Comparison of ENCODE assay signal across 1 mouse cellular context in the genomic region with DNA sequence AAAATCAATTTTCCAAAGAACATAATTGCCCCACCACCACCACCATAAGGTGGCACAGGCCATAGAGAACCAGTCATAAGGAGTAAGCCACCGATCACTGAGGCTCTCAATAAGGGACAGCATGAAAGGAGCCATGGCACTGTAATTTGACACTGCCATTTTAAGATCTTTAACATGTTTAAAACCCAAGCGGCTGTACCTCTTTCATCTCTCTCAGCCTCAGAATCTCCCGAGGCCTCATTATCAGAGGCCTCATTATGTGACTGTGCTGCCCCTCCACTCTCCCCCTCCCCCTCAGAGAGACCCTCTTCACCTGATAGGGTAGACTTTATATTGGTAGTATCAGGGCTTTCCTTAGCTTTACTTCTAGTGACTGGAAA.
TF ChIP-seq lines count a peak whose summit lies in the region.

No protein-coding gene starts in this region.

TF ChIP-seq in CH12.LX, 34 proteins besides CTCF, POLR2A, EP300 and RAD21:
- TF ChIP-seq BHLHE40 (IDR thresholded peaks at IDR 0.05; ENCODE audit: low read depth, low read length) (no peak), MYC (IDR thresholded peaks at IDR 0.05; ENCODE audit: low read depth, low read length) (no peak), MAFK (IDR thresholded peaks at IDR 0.05; ENCODE audit: insufficient replicate concordance, low read length) (no peak), PAX5 (IDR thresholded peaks at IDR 0.05; ENCODE audit: low read length) (no peak), TCF12 (IDR thresholded peaks at IDR 0.05; ENCODE audit: low read depth, low read length) (no peak), JUN (IDR thresholded peaks at IDR 0.05; ENCODE audit: insufficient read depth, low read depth, low read length) (no peak), CHD2 (IDR thresholded peaks at IDR 0.05; ENCODE audit: low read length) (no peak), ZMIZ1 (IDR thresholded peaks at IDR 0.05; ENCODE audit: low read depth, low read length) (no peak), NELFE (IDR thresholded peaks at IDR 0.05; ENCODE audit: low read depth, low read length) (no peak), IRF4 (IDR thresholded peaks at IDR 0.05; ENCODE audit: low read depth, low read length) (no peak), NRF1 (IDR thresholded peaks at IDR 0.05; ENCODE audit: low read depth, low read length) (no peak)
